Mouse (Mus musculus): Measurements from ENCODE around the gene Emc6.

DNA sequence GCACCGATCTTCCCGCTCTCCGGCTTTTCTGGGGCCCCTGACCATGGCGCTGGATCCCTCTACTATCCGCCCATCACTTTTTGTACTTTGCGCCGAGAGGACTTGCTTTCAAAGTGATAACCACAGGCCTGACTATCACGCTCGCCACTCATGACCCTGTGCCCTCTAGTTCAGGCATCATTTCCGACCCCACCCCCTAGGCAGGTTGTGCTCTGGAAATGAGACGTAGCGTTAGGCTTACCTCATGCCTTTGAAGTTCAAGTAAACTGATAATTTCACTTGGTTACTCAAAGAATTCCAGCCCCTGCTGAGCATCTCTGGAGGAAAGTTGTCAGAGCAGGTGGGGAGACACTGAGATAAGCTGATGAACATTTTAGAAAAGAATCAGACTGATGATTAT lies 23.0 kb upstream of the Emc6 start:
- TF ChIP-seq CTCF (IDR thresholded peaks at IDR 0.05; ENCODE audit: extremely low read depth, insufficient read depth, insufficient read length, insufficient replicate concordance) (no peak), POLR2A (IDR thresholded peaks at IDR 0.05; ENCODE audit: low read depth, low read length) (no peak)

Measured in spleen, adult 2 months (tissue).